Mouse (Mus musculus): Measurements from ENCODE around the gene Hs2st1.

- no peak for TF ChIP-seq CTCF (IDR thresholded peaks at IDR 0.05; ENCODE audit: borderline replicate concordance, control insufficient read depth, extremely low read depth, insufficient read depth, low read length, poor library complexity)
- no peak for TF ChIP-seq POLR2A (IDR thresholded peaks at IDR 0.05; ENCODE audit: control insufficient read depth, extremely low read depth, insufficient read depth, low read length, poor library complexity)
Measured at GRCm38 (mm10) chr3:144527918-144528317, 42.1 kb downstream of the Hs2st1 start.
